In the genomic region with DNA sequence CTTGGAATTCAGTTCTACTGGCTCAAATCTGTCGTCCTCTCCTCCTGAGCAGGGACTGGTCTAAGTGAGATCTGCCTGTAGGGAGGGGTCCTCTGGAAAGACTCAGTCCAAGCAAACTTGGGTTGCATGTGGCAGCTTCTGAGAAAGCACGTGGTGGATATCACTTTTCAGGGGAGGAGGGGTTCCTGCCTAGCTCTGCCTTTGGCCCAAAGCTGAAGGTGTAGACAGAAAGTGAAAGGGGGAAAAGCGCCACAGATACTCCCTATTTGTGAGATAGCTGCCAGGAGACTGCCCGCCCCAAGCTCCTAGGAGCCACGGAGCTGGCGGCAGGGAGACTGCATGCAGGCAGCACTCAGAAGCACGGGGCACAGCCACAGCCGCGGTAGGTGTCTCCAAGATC, we compare ENCODE assay signal across 9 mouse cellular contexts. TPM values are rescaled to one million over a fixed set of nuclear protein-coding genes. Genes with fewer than 3 reads are reported as not detected.
DNase-seq lines count a peak whose midpoint lies in the region; ATAC-seq and TF ChIP-seq lines count a peak whose summit lies in the region.
"Had no signal": no experiment of that assay in that cellular context is flagged by ENCODE, and none has a peak within 500 bp of the region (broad histone marks: within the 10 kb centered on the region; RNA-seq: fewer than 3 reads in every experiment).

No protein-coding gene starts in this region.

- H3K27me3 ChIP-seq in heart, embryonic 14.5 days (ENCODE audit: control insufficient read depth, insufficient read depth, low read length): peaks cover 16% of the 10 kb centered on the region
- H3K27me3 ChIP-seq in intestine, embryonic 15.5 days (replicated peaks): peaks cover 9% of the 10 kb centered on the region
- no peaks in the 10 kb centered on the region for H3K27me3 ChIP-seq in midbrain, embryonic 14.5 days (ENCODE audit: control insufficient read depth, insufficient read depth, low read length)
- H3K27me3 ChIP-seq in cerebellum, adult 2 months (ENCODE audit: control insufficient read depth, insufficient read depth, low read length): no peaks in the 10 kb centered on the region

- intact Hi-C loops in left cerebral cortex, postnatal 36 days (cut with DNase I): no loop called here

- ATAC-seq in heart, embryonic 14.5 days (ENCODE audit: insufficient number of reproducible peaks, insufficient read depth, low FRiP score, low read depth): no peak
- ATAC-seq in intestine, embryonic 15.5 days: no peak
- ATAC-seq in midbrain, embryonic 14.5 days (ENCODE audit: low FRiP score, low TSS enrichment): no peak

- no peaks in the 10 kb centered on the region for H3K36me3 ChIP-seq in heart, embryonic 14.5 days (ENCODE audit: control insufficient read depth, insufficient read depth, low read length)
- no peaks in the 10 kb centered on the region for H3K36me3 ChIP-seq in intestine, embryonic 15.5 days
- H3K36me3 ChIP-seq in midbrain, embryonic 14.5 days (ENCODE audit: control insufficient read depth, insufficient read depth, low read length): no peaks in the 10 kb centered on the region
- H3K36me3 ChIP-seq: G1E had no signal

- DNase-seq in heart, adult 9 months (ENCODE audit: low spot score in 2 of 2): no peak
- DNase-seq in midbrain, embryonic 14.5 days: no peak
- DNase-seq in cerebellum, adult 2 months: no peak
- no peak for DNase-seq in left cerebral cortex, postnatal 36 days (ENCODE audit: low spot score in 2 of 2)
- DNase-seq in layer of hippocampus, adult 9-11 months: no peak

- no peaks in the 10 kb centered on the region for H3K9me3 ChIP-seq in heart, embryonic 14.5 days (ENCODE audit: control insufficient read depth, low read length)
- no peaks in the 10 kb centered on the region for H3K9me3 ChIP-seq in intestine, embryonic 15.5 days
- no peaks in the 10 kb centered on the region for H3K9me3 ChIP-seq in midbrain, embryonic 14.5 days (ENCODE audit: control insufficient read depth, low read length)
- H3K9me3 ChIP-seq: G1E had no signal

- peaks cover 6 to 13% of the 10 kb centered on the region in 2 experiments for H3K4me1 ChIP-seq in heart, embryonic 14.5 days (ENCODE audit: control insufficient read depth in 2 of 2, insufficient read depth in 2 of 2, low read length in 2 of 2)
- H3K4me1 ChIP-seq in bone marrow, adult 2 months (ENCODE audit: control insufficient read depth, insufficient read depth, low read length): no peaks in the 10 kb centered on the region; the same call in none of the 2 replicates
- H3K4me1 ChIP-seq in intestine, embryonic 15.5 days (replicated peaks): no peaks in the 10 kb centered on the region
- no peaks in the 10 kb centered on the region for H3K4me1 ChIP-seq in midbrain, embryonic 14.5 days (ENCODE audit: control insufficient read depth, insufficient read depth, low read length)
- H3K4me1 ChIP-seq in cerebellum, adult 2 months (ENCODE audit: control insufficient read depth, insufficient read depth, low read length): no peaks in the 10 kb centered on the region

- H3K4me3 ChIP-seq in heart, embryonic 14.5 days (ENCODE audit: control insufficient read depth in 1 of 2, insufficient read depth in 1 of 2, low read depth in 1 of 2, low read length in 2 of 2): peak overlapping the region; percentile 26 to 27
- peak overlapping the region; percentile 60 for H3K4me3 ChIP-seq in bone marrow, adult 2 months (replicated peaks; ENCODE audit: control insufficient read depth, low read depth, low read length)
- H3K4me3 ChIP-seq in intestine, embryonic 15.5 days (replicated peaks): peak overlapping the region; percentile 19
- H3K4me3 ChIP-seq in midbrain, embryonic 14.5 days (replicated peaks; ENCODE audit: low read depth, low read length): no peak overlapping the region
- no peak overlapping the region for H3K4me3 ChIP-seq in cerebellum, adult 2 months (replicated peaks; ENCODE audit: insufficient read depth, low read depth, low read length)

- TF ChIP-seq POLR2A in bone marrow, adult 2 months (IDR thresholded peaks at IDR 0.05; ENCODE audit: borderline replicate concordance, control insufficient read depth, low read depth, low read length): no peak
- no peak for TF ChIP-seq POLR2A in cerebellum, adult 2 months (IDR thresholded peaks at IDR 0.05; ENCODE audit: borderline replicate concordance, insufficient read depth, low read length)

- peak overlapping the region; percentile 56 for H3K9ac ChIP-seq in heart, embryonic 14.5 days (ENCODE audit: low read length)
- H3K9ac ChIP-seq in intestine, embryonic 15.5 days: no peak overlapping the region
- 0 out of 2 replicates have a peak overlapping the region, but pooled peaks have one; percentile 7 for H3K9ac ChIP-seq in midbrain, embryonic 14.5 days (replicated peaks; ENCODE audit: low read length)

- H3K27ac ChIP-seq in heart, embryonic 14.5 days (replicated peaks in 1 of 2; ENCODE audit: control insufficient read depth in 1 of 2, insufficient read depth in 1 of 2, low read depth in 2 of 2, low read length in 2 of 2): no peak overlapping the region
- H3K27ac ChIP-seq in bone marrow, adult 2 months (ENCODE audit: control insufficient read depth, insufficient read depth, low read depth, low read length, poor library complexity): no peak overlapping the region
- H3K27ac ChIP-seq in intestine, embryonic 15.5 days: no peak overlapping the region
- no peak overlapping the region for H3K27ac ChIP-seq in midbrain, embryonic 14.5 days (replicated peaks; ENCODE audit: low read depth, low read length)
- no peak overlapping the region for H3K27ac ChIP-seq in cerebellum, adult 2 months (ENCODE audit: insufficient read depth, low read length)

- 5% methylated on average over 9 of the region's 9 CpGs for WGBS in heart, embryonic 14.5 days
- 7% methylated on average over 9 of the region's 9 CpGs for WGBS in bone marrow, adult 2 months
- 6% methylated on average over 9 of the region's 9 CpGs for WGBS in intestine, embryonic 15.5 days
- WGBS in midbrain, embryonic 14.5 days: 11% methylated on average over 9 of the region's 9 CpGs
- 6% methylated on average over 9 of the region's 9 CpGs for WGBS in cerebellum, adult 2 months

- TF ChIP-seq CTCF in bone marrow, adult 2 months (IDR thresholded peaks at IDR 0.05; ENCODE audit: control insufficient read depth, insufficient read depth, low read length): no peak
- no peak for TF ChIP-seq CTCF in cerebellum, adult 2 months (IDR thresholded peaks at IDR 0.05; ENCODE audit: borderline replicate concordance, insufficient read depth, low read depth, low read length)

- peak overlapping the region; percentile 68 for H3K4me2 ChIP-seq in heart, embryonic 14.5 days (ENCODE audit: low read length)
- peak overlapping the region; percentile 52 for H3K4me2 ChIP-seq in intestine, embryonic 15.5 days (replicated peaks)
- peak overlapping the region; percentile 35 for H3K4me2 ChIP-seq in midbrain, embryonic 14.5 days (ENCODE audit: low read length)

RNA-seq across cellular contexts. Expression of a gene that starts 9.6 kb away (rescaled TPM):
- 0.30 and 0.59 TPM in 2 replicates for polyA plus RNA-seq in heart, embryonic 14.5 days (2014; fragmentation: Nextera tagmentation; extraction: Ambion mirVana)
- polyA plus RNA-seq in bone marrow, adult 2 months (2011; ENCODE audit: insufficient read depth, insufficient read length, low replicate concordance, missing spikeins): 4.0 and 11.8 TPM in 2 replicates
- 0.37 and 0.41 TPM in 2 replicates for polyA plus RNA-seq in intestine, embryonic 15.5 days (2015; fragmentation: Nextera tagmentation; extraction: Ambion mirVana)
- polyA plus RNA-seq in midbrain, embryonic 14.5 days (2014; fragmentation: Nextera tagmentation; extraction: Ambion mirVana): 0.57 and 0.58 TPM in 2 replicates
- 0.11 and 0.22 TPM in 2 replicates for polyA plus RNA-seq in cerebellum, adult 2 months (2012; rRNA removed)
- total RNA-seq in left cerebral cortex, postnatal 36 days (2021): under 1 TPM in 1 of 2 experiments, not detected in 1; 0.14 TPM
- polyA plus RNA-seq: G1E had no signal

RNA-seq across cellular contexts. Expression of a gene that starts 42.3 kb away (rescaled TPM):
- 2.3 and 3.0 TPM in 2 replicates for polyA plus RNA-seq in heart, embryonic 14.5 days (2014; fragmentation: Nextera tagmentation; extraction: Ambion mirVana)
- polyA plus RNA-seq in bone marrow, adult 2 months (2011; ENCODE audit: insufficient read depth, insufficient read length, low replicate concordance, missing spikeins): 0.85 TPM in 1 of 2 replicates, not detected in the other
- 7.1 and 9.0 TPM in 2 replicates for polyA plus RNA-seq in intestine, embryonic 15.5 days (2015; fragmentation: Nextera tagmentation; extraction: Ambion mirVana)
- polyA plus RNA-seq in midbrain, embryonic 14.5 days (2014; fragmentation: Nextera tagmentation; extraction: Ambion mirVana): 39.1 and 45.2 TPM in 2 replicates
- polyA plus RNA-seq in cerebellum, adult 2 months (2012; rRNA removed): 25.5 and 27.3 TPM in 2 replicates
- total RNA-seq in left cerebral cortex, postnatal 36 days (2021): 10 to 100 TPM; 29.8 to 32.2 TPM
- polyA plus RNA-seq: G1E had no signal

RNA-seq across cellular contexts. Expression of a gene that starts 53.4 kb away (rescaled TPM):
- 27.1 and 29.0 TPM in 2 replicates for polyA plus RNA-seq in heart, embryonic 14.5 days (2014; fragmentation: Nextera tagmentation; extraction: Ambion mirVana)
- polyA plus RNA-seq in bone marrow, adult 2 months (2011; ENCODE audit: insufficient read depth, insufficient read length, low replicate concordance, missing spikeins): 4.2 and 4.3 TPM in 2 replicates
- 14.1 and 14.7 TPM in 2 replicates for polyA plus RNA-seq in intestine, embryonic 15.5 days (2015; fragmentation: Nextera tagmentation; extraction: Ambion mirVana)
- 21.8 and 25.3 TPM in 2 replicates for polyA plus RNA-seq in midbrain, embryonic 14.5 days (2014; fragmentation: Nextera tagmentation; extraction: Ambion mirVana)
- 126 and 143 TPM in 2 replicates for polyA plus RNA-seq in cerebellum, adult 2 months (2012; rRNA removed)
- total RNA-seq in left cerebral cortex, postnatal 36 days (2021): 10 to 100 TPM; 65.3 TPM

RNA-seq across cellular contexts. Expression of a gene that starts 55.7 kb away (rescaled TPM):
- polyA plus RNA-seq in heart, embryonic 14.5 days (2014; fragmentation: Nextera tagmentation; extraction: Ambion mirVana): 32.5 and 34.8 TPM in 2 replicates
- 3.0 and 6.3 TPM in 2 replicates for polyA plus RNA-seq in bone marrow, adult 2 months (2011; ENCODE audit: insufficient read depth, insufficient read length, low replicate concordance, missing spikeins)
- 26.8 and 27.2 TPM in 2 replicates for polyA plus RNA-seq in intestine, embryonic 15.5 days (2015; fragmentation: Nextera tagmentation; extraction: Ambion mirVana)
- 78.4 and 79.3 TPM in 2 replicates for polyA plus RNA-seq in midbrain, embryonic 14.5 days (2014; fragmentation: Nextera tagmentation; extraction: Ambion mirVana)
- 48.7 and 51.2 TPM in 2 replicates for polyA plus RNA-seq in cerebellum, adult 2 months (2012; rRNA removed)
- 10 to 100 TPM; 92.4 to 97.8 TPM for total RNA-seq in left cerebral cortex, postnatal 36 days (2021)

Comparison
In these comparisons a context has a peak if more than half of its experiments do, and no peak if none do; other contexts are left out.
1. H3K4me3 ChIP-seq: peak in heart, embryonic 14.5 days (2 of 2), bone marrow, adult 2 months (single experiment) and intestine, embryonic 15.5 days (single experiment); none in midbrain, embryonic 14.5 days (single experiment) and cerebellum, adult 2 months (single experiment).
2. Peak in every context shown above with its lines, with median percentiles within 50 percentile points of each other: H3K4me2 ChIP-seq.